Mouse (Mus musculus): ENCODE measurements at regions not wholly inside any gene's neighbourhood (a gene's known extent, or its start where the extent isn't known, plus 50 kb on each side); places are given as distances from the start of the nearest gene placed in this dataset.
A peak's percentile ranks its signal among the peaks of the same experiment; 100 is the strongest.

GRCm38 (mm10) chr12:86579716-86580115 is 98.8 kb upstream of the Vash1 start:
- no peaks in the 10 kb centered on the region for H3K4me1 ChIP-seq (ENCODE audit: insufficient read depth, low read depth, low read length)
- no peaks in the 10 kb centered on the region for H3K36me3 ChIP-seq (replicated peaks)
- no peak for ATAC-seq (ENCODE audit: extremely low read depth, insufficient number of reproducible peaks, low FRiP score, poor library complexity, severe bottlenecking)
- 0 out of 2 replicates have a peak, but pooled peaks cover 8% of the 10 kb centered on the region for H3K27me3 ChIP-seq (ENCODE audit: insufficient read depth, low read length)
- H3K4me3 ChIP-seq (ENCODE audit: low read depth, low read length), result no peak overlapping the region
- TF ChIP-seq GATA2 (IDR thresholded peaks at IDR 0.05; ENCODE audit: borderline replicate concordance, low read depth, low read length), result no peak
- no peak for TF ChIP-seq POLR2AphosphoS5 (IDR thresholded peaks at IDR 0.05; ENCODE audit: insufficient replicate concordance, low read depth, low read length)
- TF ChIP-seq CTCF (IDR thresholded peaks at IDR 0.05; ENCODE audit: low read depth, low read length), result no peak
- no peak for TF ChIP-seq TAL1 (conservative IDR thresholded peaks at IDR 0.05; ENCODE audit: low read depth, low read length)
- TF ChIP-seq GATA1 (IDR thresholded peaks at IDR 0.05; ENCODE audit: borderline replicate concordance, low read length), result no peak
- DNase-seq (ENCODE audit: low spot score), result no peak
- H3K9me3 ChIP-seq (replicated peaks), result no peaks in the 10 kb centered on the region

- ATAC-seq (ENCODE audit: extremely low read depth, insufficient number of reproducible peaks, low FRiP score, poor library complexity, severe bottlenecking) (no peak), DNase-seq (ENCODE audit: low spot score) (no peak)
- no peaks in the 10 kb centered on the region for H3K9me3 ChIP-seq (replicated peaks)
- H3K36me3 ChIP-seq (replicated peaks), result no peaks in the 10 kb centered on the region
- no peak for TF ChIP-seq GATA1 (IDR thresholded peaks at IDR 0.05; ENCODE audit: borderline replicate concordance, low read length)
- no peak for TF ChIP-seq TAL1 (conservative IDR thresholded peaks at IDR 0.05; ENCODE audit: low read depth, low read length)
- TF ChIP-seq GATA2 (IDR thresholded peaks at IDR 0.05; ENCODE audit: borderline replicate concordance, low read depth, low read length), result no peak
- TF ChIP-seq CTCF (IDR thresholded peaks at IDR 0.05; ENCODE audit: low read depth, low read length), result no peak
- TF ChIP-seq POLR2AphosphoS5 (IDR thresholded peaks at IDR 0.05; ENCODE audit: insufficient replicate concordance, low read depth, low read length), result no peak
- H3K4me3 ChIP-seq (ENCODE audit: low read depth, low read length), result no peak overlapping the region
- H3K4me1 ChIP-seq (ENCODE audit: insufficient read depth, low read depth, low read length), result no peaks in the 10 kb centered on the region
- peaks cover 12% of the 10 kb centered on the region; the same call in 1 of the 2 replicates for H3K27me3 ChIP-seq (ENCODE audit: insufficient read depth, low read length)
These were observed 98.3 kb upstream of the Vash1 start for GRCm38 (mm10) chr12:86580132-86580718.

GRCm38 (mm10) chr12:86582076-86582475 is 96.4 kb upstream of the Vash1 start:
- no peak for ATAC-seq (ENCODE audit: extremely low read depth, insufficient number of reproducible peaks, low FRiP score, poor library complexity, severe bottlenecking)
- Histone ChIP-seq H3K9me3 (replicated peaks) (no peaks in the 10 kb centered on the region), H3K36me3 (replicated peaks) (no peaks in the 10 kb centered on the region), H3K4me1 (ENCODE audit: insufficient read depth, low read depth, low read length) (no peaks in the 10 kb centered on the region), H3K4me3 (ENCODE audit: low read depth, low read length) (no peak overlapping the region), H3K27me3 (ENCODE audit: insufficient read depth, low read length) (peaks cover 18% of the 10 kb centered on the region; the same call in 1 of the 2 replicates)
- DNase-seq (ENCODE audit: low spot score), result no peak
- TF ChIP-seq TAL1 (conservative IDR thresholded peaks at IDR 0.05; ENCODE audit: low read depth, low read length), result no peak
- no peak for TF ChIP-seq GATA1 (IDR thresholded peaks at IDR 0.05; ENCODE audit: borderline replicate concordance, low read length)
- no peak for TF ChIP-seq POLR2AphosphoS5 (IDR thresholded peaks at IDR 0.05; ENCODE audit: insufficient replicate concordance, low read depth, low read length)
- no peak for TF ChIP-seq CTCF (IDR thresholded peaks at IDR 0.05; ENCODE audit: low read depth, low read length)
- TF ChIP-seq GATA2 (IDR thresholded peaks at IDR 0.05; ENCODE audit: borderline replicate concordance, low read depth, low read length), result no peak

- ATAC-seq (ENCODE audit: extremely low read depth, insufficient number of reproducible peaks, low FRiP score, poor library complexity, severe bottlenecking) (no peak), DNase-seq (ENCODE audit: low spot score) (no peak)
- Histone ChIP-seq H3K4me1 (ENCODE audit: insufficient read depth, low read depth, low read length) (peaks cover 3% of the 10 kb centered on the region), H3K9me3 (replicated peaks) (no peaks in the 10 kb centered on the region), H3K36me3 (replicated peaks) (no peaks in the 10 kb centered on the region), H3K4me3 (ENCODE audit: low read depth, low read length) (no peak overlapping the region), H3K27me3 (ENCODE audit: insufficient read depth, low read length) (peaks cover 47% of the 10 kb centered on the region)
- TF ChIP-seq CTCF (IDR thresholded peaks at IDR 0.05; ENCODE audit: low read depth, low read length) (no peak), POLR2AphosphoS5 (IDR thresholded peaks at IDR 0.05; ENCODE audit: insufficient replicate concordance, low read depth, low read length) (no peak), TAL1 (conservative IDR thresholded peaks at IDR 0.05; ENCODE audit: low read depth, low read length) (no peak), GATA2 (IDR thresholded peaks at IDR 0.05; ENCODE audit: borderline replicate concordance, low read depth, low read length) (no peak), GATA1 (IDR thresholded peaks at IDR 0.05; ENCODE audit: borderline replicate concordance, low read length) (no peak)
These were observed 90.5 kb upstream of the Vash1 start for GRCm38 (mm10) chr12:86588010-86588409.

- Histone ChIP-seq H3K36me3 (replicated peaks) (no peaks in the 10 kb centered on the region), H3K4me1 (ENCODE audit: insufficient read depth, low read depth, low read length) (peaks cover 29% of the 10 kb centered on the region), H3K9me3 (replicated peaks) (no peaks in the 10 kb centered on the region), H3K27me3 (ENCODE audit: insufficient read depth, low read length) (peaks cover 31% of the 10 kb centered on the region), H3K4me3 (ENCODE audit: low read depth, low read length) (no peak overlapping the region)
- no peak for TF ChIP-seq GATA2 (IDR thresholded peaks at IDR 0.05; ENCODE audit: borderline replicate concordance, low read depth, low read length)
- TF ChIP-seq TAL1 (conservative IDR thresholded peaks at IDR 0.05; ENCODE audit: low read depth, low read length), result no peak
- TF ChIP-seq CTCF (IDR thresholded peaks at IDR 0.05; ENCODE audit: low read depth, low read length), result no peak
- no peak for TF ChIP-seq GATA1 (IDR thresholded peaks at IDR 0.05; ENCODE audit: borderline replicate concordance, low read length)
- TF ChIP-seq POLR2AphosphoS5 (IDR thresholded peaks at IDR 0.05; ENCODE audit: insufficient replicate concordance, low read depth, low read length), result no peak
- no peak for DNase-seq (ENCODE audit: low spot score)
- no peak for ATAC-seq (ENCODE audit: extremely low read depth, insufficient number of reproducible peaks, low FRiP score, poor library complexity, severe bottlenecking)
These were observed 86.0 kb upstream of the Vash1 start for GRCm38 (mm10) chr12:86592509-86592908.

GRCm38 (mm10) chr12:86594647-86595046 is 83.9 kb upstream of the Vash1 start:
- TF ChIP-seq TAL1 (conservative IDR thresholded peaks at IDR 0.05; ENCODE audit: low read depth, low read length) (peak; percentile 42; the same call in 1 of the 2 replicates), GATA2 (IDR thresholded peaks at IDR 0.05; ENCODE audit: borderline replicate concordance, low read depth, low read length) (peak; percentile 62; the same call in 1 of the 2 replicates), CTCF (IDR thresholded peaks at IDR 0.05; ENCODE audit: low read depth, low read length) (no peak)
- peaks cover 32% of the 10 kb centered on the region for H3K4me1 ChIP-seq (ENCODE audit: insufficient read depth, low read depth, low read length)
- DNase-seq (ENCODE audit: low spot score), result peak; percentile 49
- H3K4me3 ChIP-seq (ENCODE audit: low read depth, low read length), result peak overlapping the region; percentile 51; the same call in 1 of the 2 replicates
- H3K36me3 ChIP-seq (replicated peaks), result no peaks in the 10 kb centered on the region
- H3K9me3 ChIP-seq (replicated peaks), result no peaks in the 10 kb centered on the region
- ATAC-seq (ENCODE audit: extremely low read depth, insufficient number of reproducible peaks, low FRiP score, poor library complexity, severe bottlenecking), result peak; percentile 85
- peaks cover 34% of the 10 kb centered on the region for H3K27me3 ChIP-seq (ENCODE audit: insufficient read depth, low read length)

Data from G1E (cell line).